Mouse (Mus musculus) brown adipose tissue, adult 24 weeks (tissue): Measurements from ENCODE around the gene Atxn10. TPM values are rescaled to one million over a fixed set of nuclear protein-coding genes. Genes with fewer than 3 reads are reported as not detected.

Experiments
- H3K27ac ChIP-seq: fragments of 200-500 bp; replicated peaks from 2 replicates; pipeline ENCODE4 v1.5.1; 2012; ENCODE audit warnings: low read depth, mild to moderate bottlenecking, low read length
- H3K4me1 ChIP-seq: fragments of 200-500 bp; 2 replicates; pipeline ENCODE4 v1.6.1; 2012; ENCODE audit warnings: low read length, mixed read lengths; ENCODE audit not compliant: control insufficient read depth, insufficient read depth, insufficient read length
- H3K4me3 ChIP-seq: fragments of 200-500 bp; 2 replicates; pipeline ENCODE4 v1.5.1; 2012; ENCODE audit warnings: low read depth, mild to moderate bottlenecking, low read length, moderate library complexity; ENCODE audit not compliant: insufficient read depth
- polyA plus RNA-seq: library from polyadenylated mRNA; stranded (reverse); fragments of >200 nt; gene quantifications from 2 replicates; pipeline ENCODE4 v1.2.4, GENCODE M21; 2012; ENCODE audit not compliant: missing spikeins, insufficient read depth, insufficient read length

The Atxn10 gene
- polyA plus RNA-seq, 1 experiment = 45.7 TPM

DNA sequence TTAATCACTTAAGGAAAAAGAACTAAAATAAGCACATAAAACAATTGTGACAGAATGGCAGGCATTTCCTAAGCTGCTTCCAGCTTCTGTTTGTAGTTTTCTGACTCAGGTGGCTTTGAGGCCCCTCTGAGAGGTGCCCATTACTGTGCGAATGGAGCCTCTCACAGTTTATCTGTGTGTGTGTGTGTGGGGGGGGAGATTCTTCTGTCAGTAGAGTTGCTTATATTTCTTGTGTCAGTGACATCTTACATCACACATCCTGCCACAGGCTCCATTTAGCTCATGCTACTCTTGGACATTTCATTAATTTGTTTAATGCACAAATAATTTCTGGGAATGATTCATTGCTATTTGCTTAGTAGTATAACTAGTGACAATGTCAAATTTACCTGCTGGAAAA lies 70.8 kb downstream of the Atxn10 start:
- H3K27ac ChIP-seq = no peak overlapping the region
- H3K4me1 ChIP-seq = no peaks in the 10 kb centered on the region
- no peak overlapping the region for H3K4me3 ChIP-seq

DNA sequence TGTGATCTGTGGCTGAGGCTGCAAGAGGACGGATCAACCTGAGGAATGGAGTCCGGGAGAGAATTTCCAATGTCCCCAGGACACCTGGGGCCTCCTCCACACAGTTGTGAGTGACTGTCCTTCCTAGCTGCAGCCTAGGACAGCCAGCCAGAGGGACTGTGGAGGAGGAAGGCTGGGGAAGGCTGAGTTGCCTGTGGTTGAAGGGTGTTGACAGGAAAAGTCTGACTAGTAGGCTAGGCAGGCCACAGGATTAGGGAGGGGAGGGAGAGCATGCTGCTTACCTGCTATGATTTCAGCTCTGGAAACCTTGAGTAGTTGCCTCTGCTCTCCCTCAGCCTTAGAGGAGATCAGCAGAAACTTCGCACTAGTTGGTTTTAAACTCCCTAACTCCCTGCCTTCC lies 71.3 kb downstream of the Atxn10 start:
- H3K4me1 ChIP-seq = no peaks in the 10 kb centered on the region

DNA sequence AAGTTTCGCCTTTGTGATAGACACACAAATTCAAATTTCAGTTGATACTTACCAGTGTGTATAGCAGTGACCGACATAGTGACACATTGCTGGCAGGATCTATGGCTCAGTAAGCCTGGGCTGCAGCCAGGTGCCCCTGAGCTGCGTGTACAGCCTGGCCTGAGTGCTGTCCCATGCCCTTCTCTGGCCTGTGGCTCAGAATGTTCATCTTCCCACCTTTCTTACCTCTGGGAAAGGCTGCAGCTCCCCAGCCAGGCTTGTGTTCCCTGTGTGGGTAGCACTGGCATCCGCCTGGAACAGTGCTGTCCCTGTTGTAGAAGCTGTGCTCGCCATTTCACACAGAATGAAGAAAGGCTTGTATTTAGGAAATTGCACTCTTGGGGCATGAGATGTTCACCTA lies 72.7 kb downstream of the Atxn10 start:
- Histone ChIP-seq H3K4me1 (no peaks in the 10 kb centered on the region), H3K27ac (no peak overlapping the region), H3K4me3 (no peak overlapping the region)

More for the DNA sequence above, 71.3 kb downstream of the Atxn10 start:
- H3K27ac ChIP-seq = no peak overlapping the region
- no peak overlapping the region for H3K4me3 ChIP-seq

DNA sequence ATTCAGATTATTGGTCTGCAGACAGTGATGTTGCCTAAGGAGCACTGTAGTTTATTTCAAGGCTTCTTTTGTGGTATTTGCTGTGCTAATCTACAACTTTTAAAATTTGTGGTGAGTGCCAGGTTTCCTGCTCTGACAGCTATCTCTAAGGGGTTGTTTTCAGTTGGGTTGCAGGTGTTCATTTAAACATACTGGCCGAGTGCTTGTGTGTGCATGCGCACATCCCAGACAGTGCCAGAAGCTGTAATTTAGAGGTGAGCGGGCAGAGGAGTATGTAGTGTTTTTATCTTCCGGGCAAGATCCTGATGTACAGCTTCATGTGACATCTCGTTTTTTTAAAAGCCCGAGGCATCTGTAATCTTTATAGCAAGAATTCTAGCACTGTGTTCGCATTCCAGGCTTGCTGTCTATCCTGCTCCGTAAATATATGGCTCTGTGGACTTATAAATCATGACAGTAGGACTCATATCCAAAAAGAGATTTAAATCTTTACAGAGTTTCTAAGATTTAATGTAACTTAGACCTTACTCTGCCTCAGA lies 73.3 kb downstream of the Atxn10 start:
- Histone ChIP-seq H3K4me1 (no peaks in the 10 kb centered on the region), H3K4me3 (no peak overlapping the region), H3K27ac (no peak overlapping the region)

DNA sequence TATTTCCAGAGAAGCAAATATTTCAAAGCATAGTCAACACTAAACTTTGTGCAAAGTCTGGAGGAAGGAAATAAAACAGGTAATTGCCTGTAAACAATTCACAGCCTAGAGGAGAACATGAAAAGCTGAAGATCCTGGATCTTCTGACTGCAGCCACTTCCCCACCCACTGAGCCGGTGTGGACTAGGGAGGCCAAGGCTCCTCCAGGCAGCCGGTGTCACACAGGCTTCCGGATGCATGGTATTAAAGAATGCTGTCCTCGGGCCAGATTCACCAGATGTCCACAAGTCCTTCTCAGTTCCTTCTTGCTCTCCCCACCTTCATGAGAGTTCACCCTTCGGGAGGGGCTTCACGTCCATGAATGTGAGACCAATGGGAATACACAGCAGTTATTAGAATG lies 73.8 kb downstream of the Atxn10 start:
- H3K27ac ChIP-seq = no peak overlapping the region
- no peak overlapping the region for H3K4me3 ChIP-seq
- H3K4me1 ChIP-seq = no peaks in the 10 kb centered on the region

DNA sequence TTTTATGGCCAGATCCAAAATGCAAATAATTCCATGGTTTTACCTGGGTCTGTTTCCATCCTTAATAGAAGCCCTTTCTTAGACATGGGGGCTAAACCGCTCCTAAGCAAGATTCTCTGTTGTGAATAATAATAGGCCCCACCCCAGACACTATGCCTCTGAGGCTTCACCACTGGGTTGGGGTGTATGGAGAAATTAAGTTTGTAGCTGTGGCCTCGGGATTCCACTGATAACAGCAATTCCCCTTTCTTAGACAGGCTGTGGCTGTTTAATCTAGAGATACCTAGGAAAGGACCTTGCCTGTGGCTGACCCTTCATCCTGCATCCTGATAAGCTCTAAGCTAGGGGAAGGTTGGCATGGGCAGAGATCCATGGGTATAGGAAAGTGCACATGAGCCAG lies 78.6 kb downstream of the Atxn10 start:
- no peaks in the 10 kb centered on the region for H3K4me1 ChIP-seq
- H3K4me3 ChIP-seq = no peak overlapping the region
- H3K27ac ChIP-seq = no peak overlapping the region

DNA sequence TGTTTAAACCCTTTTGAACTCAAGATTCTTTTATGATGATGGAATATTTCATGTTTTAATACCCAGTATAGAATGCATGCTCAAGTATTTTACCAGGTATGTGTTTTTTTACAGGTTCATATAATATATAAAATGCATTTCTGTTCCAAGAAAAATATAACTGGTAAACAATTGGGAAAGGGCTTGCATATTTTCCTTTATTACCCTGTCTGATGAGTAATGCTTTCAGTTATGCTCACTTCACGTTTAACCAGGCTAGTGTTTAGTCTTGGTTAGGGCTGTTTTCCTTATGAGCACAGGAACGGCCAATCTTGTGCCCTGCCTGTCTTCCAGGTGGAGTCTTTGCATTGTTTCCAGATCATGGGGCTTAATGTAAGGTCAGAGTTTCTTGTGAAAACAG lies 84.6 kb downstream of the Atxn10 start:
- H3K4me1 ChIP-seq = no peaks in the 10 kb centered on the region
- H3K27ac ChIP-seq = no peak overlapping the region
- no peak overlapping the region for H3K4me3 ChIP-seq

DNA sequence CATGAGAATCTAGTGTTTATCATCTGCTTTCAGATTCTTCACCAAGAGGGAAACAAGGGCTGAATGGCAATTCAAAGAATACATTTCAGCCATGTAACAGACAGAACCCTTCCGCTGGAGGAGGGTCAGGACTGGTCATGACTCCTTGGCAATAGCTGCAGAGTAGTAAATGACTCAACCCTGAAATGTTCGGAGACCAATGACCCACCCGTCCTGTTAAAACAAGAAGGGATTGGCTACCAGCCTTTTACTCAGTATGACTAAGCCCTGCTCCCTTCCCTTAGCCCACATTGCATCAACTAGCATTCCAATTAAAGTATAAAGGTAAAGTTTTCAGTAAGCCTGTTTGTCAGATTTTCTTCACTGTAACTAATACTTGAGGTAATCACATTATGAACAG lies 88.2 kb downstream of the Atxn10 start:
- H3K27ac ChIP-seq = no peak overlapping the region
- no peaks in the 10 kb centered on the region for H3K4me1 ChIP-seq
- H3K4me3 ChIP-seq = no peak overlapping the region

DNA sequence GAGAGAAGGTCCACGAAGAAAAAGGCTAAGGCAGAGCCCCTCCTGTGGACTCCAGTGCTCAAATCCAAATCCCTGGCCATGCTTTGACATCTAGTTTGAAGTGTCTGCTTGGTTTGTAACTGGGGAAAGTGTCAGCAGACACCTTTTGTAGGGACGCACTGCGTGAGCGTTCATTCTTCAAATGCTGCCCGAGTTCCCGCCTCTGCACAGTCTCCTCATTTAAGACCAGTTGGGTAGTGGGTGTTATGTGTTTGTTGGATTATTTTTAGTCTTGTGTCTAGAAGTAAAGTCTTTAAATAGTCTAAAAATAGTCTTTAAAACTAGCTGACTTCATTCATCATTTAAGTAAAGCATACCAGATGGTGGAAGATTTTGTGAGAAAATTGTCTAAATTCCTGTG lies 92.1 kb downstream of the Atxn10 start:
- Histone ChIP-seq H3K27ac (no peak overlapping the region), H3K4me3 (no peak overlapping the region), H3K4me1 (no peaks in the 10 kb centered on the region)

DNA sequence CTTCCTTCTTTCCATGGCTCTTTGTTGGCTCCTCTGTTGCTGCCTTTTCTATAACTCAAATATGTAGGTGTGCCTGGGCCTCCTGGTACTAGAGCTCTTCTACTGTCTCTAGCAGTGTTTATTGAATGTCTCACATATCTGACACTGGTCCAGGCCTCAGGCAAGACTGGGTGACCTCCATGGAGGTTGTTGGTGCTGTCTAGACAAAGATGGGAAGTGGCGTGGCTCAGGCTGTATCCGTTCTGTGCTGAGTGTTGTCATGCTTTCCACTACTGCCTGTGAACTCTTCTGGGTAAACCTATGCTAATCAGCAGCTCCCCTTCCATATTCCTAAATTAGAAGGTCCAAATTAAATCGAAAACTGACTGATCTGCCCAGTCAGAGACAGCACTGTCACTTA lies 106.5 kb downstream of the Atxn10 start:
- Histone ChIP-seq H3K4me1 (no peaks in the 10 kb centered on the region), H3K27ac (no peak overlapping the region), H3K4me3 (no peak overlapping the region)

DNA sequence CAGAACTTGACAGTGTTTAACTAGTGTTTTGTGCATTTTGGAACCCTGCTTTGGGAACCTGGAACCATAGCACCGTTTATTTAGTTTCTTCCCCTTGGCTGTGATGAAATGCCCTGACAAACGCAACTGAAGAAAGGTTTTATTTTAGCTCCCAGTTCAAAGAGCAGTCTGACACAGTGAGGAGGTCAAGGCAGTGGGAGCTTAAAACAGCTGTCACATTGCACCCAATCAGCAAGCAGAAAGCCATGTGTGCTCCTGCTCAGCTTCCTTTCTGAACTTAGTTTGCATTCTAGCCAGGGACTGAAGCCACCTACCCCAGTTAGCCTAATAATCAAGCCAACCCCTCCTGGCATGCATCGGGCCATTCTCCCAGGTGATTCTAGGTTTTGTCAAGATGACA lies 110.6 kb downstream of the Atxn10 start:
- no peak overlapping the region for H3K27ac ChIP-seq

DNA sequence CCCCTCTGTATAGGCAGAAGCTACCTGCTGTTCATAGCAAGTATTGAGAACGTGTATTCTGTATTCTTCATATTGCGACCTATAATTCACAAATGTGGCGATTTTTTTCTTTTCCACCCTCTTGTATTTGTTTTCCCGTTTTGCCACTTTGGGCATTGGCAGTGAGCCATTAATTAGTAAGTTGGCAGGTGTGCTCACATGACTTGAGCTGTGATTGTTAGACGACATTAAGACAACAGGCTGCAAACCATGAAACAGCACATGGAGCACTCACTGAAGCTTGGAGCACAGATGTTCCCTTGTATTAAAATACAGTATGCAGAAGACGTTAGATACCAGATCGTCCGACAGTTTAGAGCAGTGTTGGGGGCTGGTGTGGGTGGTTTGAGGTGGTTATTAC lies 120.8 kb downstream of the Atxn10 start:
- no peak overlapping the region for H3K27ac ChIP-seq
- no peak overlapping the region for H3K4me3 ChIP-seq
- no peaks in the 10 kb centered on the region for H3K4me1 ChIP-seq

More for the DNA sequence above, 110.6 kb downstream of the Atxn10 start:
- Histone ChIP-seq H3K4me3 (no peak overlapping the region), H3K4me1 (no peaks in the 10 kb centered on the region)

DNA sequence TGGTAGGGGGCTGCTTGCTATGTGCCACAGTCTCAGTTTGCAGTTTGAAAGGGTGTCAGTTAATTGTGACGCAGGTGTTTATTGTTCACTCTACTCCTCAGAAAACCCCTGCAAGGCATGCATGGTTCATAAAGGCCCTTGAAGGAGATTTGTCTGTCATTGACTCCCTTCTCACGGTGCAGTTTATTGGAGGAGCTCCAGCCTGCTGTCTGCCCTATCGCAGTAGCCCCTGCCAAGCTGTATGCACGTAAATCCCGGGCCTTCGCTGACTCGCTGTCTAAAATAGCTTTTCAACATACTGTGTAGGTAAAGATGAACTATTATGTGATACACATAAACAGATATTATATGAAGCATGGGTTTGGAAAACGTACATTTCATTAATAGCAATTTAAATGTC lies 121.8 kb downstream of the Atxn10 start:
- Histone ChIP-seq H3K4me1 (no peaks in the 10 kb centered on the region), H3K4me3 (no peak overlapping the region), H3K27ac (no peak overlapping the region)

DNA sequence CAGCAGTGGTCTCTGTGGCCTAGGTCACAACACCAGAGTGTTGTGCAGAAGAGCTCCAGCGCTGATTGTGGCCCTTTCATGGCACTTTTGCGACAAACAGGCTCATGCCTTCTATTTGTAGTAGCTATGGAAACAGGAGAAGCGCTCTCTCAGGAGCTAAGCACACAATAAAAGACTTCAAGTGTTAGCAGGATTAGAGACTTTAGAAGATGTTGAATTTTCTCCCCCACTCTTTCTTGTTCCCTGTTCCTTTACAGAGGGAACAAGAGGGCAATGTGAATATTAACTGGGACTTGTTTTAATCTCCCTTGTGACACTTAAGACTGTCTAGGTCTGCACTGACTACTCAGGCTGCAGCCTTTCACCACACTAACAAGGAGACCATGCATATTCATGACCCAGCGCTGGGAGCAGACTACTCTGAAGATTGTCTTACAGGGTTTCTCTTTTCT lies 122.6 kb downstream of the Atxn10 start:
- Histone ChIP-seq H3K4me1 (no peaks in the 10 kb centered on the region), H3K4me3 (no peak overlapping the region), H3K27ac (no peak overlapping the region)

DNA sequence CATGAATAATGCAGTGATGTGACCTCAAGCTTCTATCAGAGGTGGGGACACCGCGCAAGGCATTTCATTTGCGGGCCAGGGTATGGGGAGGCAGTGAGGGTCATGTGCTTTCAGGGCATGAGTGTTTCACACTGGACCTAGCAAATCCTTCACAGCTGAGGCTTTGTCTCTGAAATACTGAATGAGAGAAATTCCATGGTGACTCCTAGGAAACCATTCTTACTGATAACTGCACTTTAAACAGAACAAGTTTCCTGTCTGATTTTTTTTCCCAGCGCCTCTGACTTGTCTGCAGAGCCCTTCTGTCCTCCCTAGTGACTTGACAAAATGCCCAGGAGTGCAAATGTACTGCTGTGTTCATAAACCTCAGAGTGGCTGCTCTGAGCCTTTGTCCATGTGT lies 125.5 kb downstream of the Atxn10 start:
- Histone ChIP-seq H3K4me3 (no peak overlapping the region), H3K27ac (no peak overlapping the region), H3K4me1 (no peaks in the 10 kb centered on the region)

DNA sequence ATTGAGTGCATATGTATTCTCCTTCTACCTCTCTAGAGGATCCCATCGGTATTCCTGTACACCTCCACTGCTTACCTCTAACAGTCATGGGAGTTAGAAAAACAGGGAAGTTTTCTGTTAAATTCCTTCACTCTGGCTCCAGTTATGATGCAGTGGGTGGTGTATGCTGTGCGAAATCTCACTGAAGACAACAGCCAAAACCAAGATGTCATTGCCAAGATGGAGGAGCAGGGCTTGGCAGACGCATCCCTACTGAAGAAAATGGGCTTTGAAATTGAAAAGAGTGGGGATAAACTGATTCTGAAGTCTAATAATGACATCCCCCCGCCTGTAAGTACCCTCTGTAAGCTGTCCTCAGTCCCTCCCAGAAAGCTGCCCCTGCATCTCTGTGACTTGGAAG lies 126.1 kb downstream of the Atxn10 start:
- Histone ChIP-seq H3K4me3 (no peak overlapping the region), H3K27ac (no peak overlapping the region), H3K4me1 (no peaks in the 10 kb centered on the region)
